Mouse (Mus musculus) neural tube, embryonic 10.5 days (tissue): ENCODE data around the gene Camk2n2.

Experiments
- DNase-seq: peaks from one replicate; pipeline ENCODE4 v3.0.0-alpha.2; 2017; ENCODE audit warnings: low spot score; ENCODE audit errors: extremely low spot score

Gene Camk2n2

GRCm38 (mm10) chr16:20611357-20612227 lies 9.5 kb downstream of the Camk2n2 start, which contains the start of the genes Eef1akmt4, Gm49333 and Alg3:
Gene Eef1akmt4, plus strand, starts transcription at chr16:20611593.
Gene Gm49333, plus strand, starts transcription at chr16:20611610.
Gene Alg3, minus strand, starts transcription at chr16:20611735.
- DNase-seq = peak; percentile 86

GRCm38 (mm10) chr16:20610501-20611356 lies 10.4 kb downstream of the Camk2n2 start:
- peak; percentile 81 for DNase-seq

GRCm38 (mm10) chr16:20604705-20605104 lies 16.4 kb downstream of the Camk2n2 start:
- DNase-seq = no peak

GRCm38 (mm10) chr16:20600511-20600910 lies 20.6 kb downstream of the Camk2n2 start:
- DNase-seq = no peak

GRCm38 (mm10) chr16:20596687-20597441 lies 24.2 kb downstream of the Camk2n2 start:
- no peak for DNase-seq

- no peak for DNase-seq
Measured at GRCm38 (mm10) chr16:20595737-20596136, 25.4 kb downstream of the Camk2n2 start.

- no peak for DNase-seq
Measured at GRCm38 (mm10) chr16:20595060-20595673, 25.9 kb downstream of the Camk2n2 start.

GRCm38 (mm10) chr16:20591076-20591705 lies 29.9 kb downstream of the Camk2n2 start:
- peak; percentile 34 for DNase-seq

- DNase-seq = peak; percentile 41
Measured at GRCm38 (mm10) chr16:20590680-20591038, 30.4 kb downstream of the Camk2n2 start.

- DNase-seq = peak; percentile 66
Measured at GRCm38 (mm10) chr16:20589939-20590679, 31.0 kb downstream of the Camk2n2 start.

GRCm38 (mm10) chr16:20589366-20589938 lies 31.6 kb downstream of the Camk2n2 start, which contains the start of gene Vwa5b2:
Gene Vwa5b2, plus strand, starts transcription at chr16:20589471.
- DNase-seq = peak; percentile 48
